Mouse (Mus musculus): ENCODE results near the gene Zbtb11.

GRCm38 (mm10) chr16:55933681-55934343, 39.9 kb upstream of the Zbtb11 start:
- TF ChIP-seq EP300 (IDR thresholded peaks at IDR 0.05; ENCODE audit: low read depth): no peak
- TF ChIP-seq CTCF (IDR thresholded peaks at IDR 0.05; ENCODE audit: low read depth): no peak

Measured in liver, postnatal 0 days (tissue).